Mouse (Mus musculus) kidney, embryonic 16.5 days (tissue): ENCODE data around the gene Dpagt1. TPM values are rescaled to one million over a fixed set of nuclear protein-coding genes. Genes with fewer than 3 reads are reported as not detected.
A peak's percentile ranks its signal among the peaks of the same experiment; 100 is the strongest.
"Not testable (repeated sequence)": the region's sequence is repeated elsewhere in the genome, so short reads cannot be mapped to it uniquely, and the experiment has no call there.

ENCODE experiments used
- ATAC-seq: fragments of 200-750 bp; cut with Nextera tagmentation; 2 replicates; pipeline ENCODE4 v1.8.0; 2017; ENCODE audit warnings: moderate TSS enrichment; ENCODE audit not compliant: low FRiP score, low TSS enrichment
- H3K27ac ChIP-seq: fragments of 300-500 bp; sonication (generic); 2 replicates; pipeline ENCODE4 v1.5.1; 2014; ENCODE audit warnings: low read length
- H3K27me3 ChIP-seq: fragments of 300-500 bp; sonication (generic); 2 replicates; pipeline ENCODE4 v1.6.1; 2014; ENCODE audit warnings: low read length, control low read depth, mixed read lengths; ENCODE audit not compliant: insufficient read depth
- H3K36me3 ChIP-seq: fragments of 300-500 bp; sonication (generic); 2 replicates; pipeline ENCODE4 v1.6.1; 2014; ENCODE audit warnings: low read length, control low read depth, mixed read lengths; ENCODE audit not compliant: insufficient read depth
- H3K4me1 ChIP-seq: fragments of 300-500 bp; sonication (generic); 2 replicates; pipeline ENCODE4 v1.6.1; 2014; ENCODE audit warnings: low read length, control low read depth, mixed read lengths; ENCODE audit not compliant: insufficient read depth
- H3K4me2 ChIP-seq: fragments of 300-500 bp; sonication (generic); replicated peaks from 2 replicates; pipeline ENCODE4 v1.6.1; 2014; ENCODE audit warnings: low read depth, low read length
- H3K4me3 ChIP-seq: fragments of 300-500 bp; sonication (generic); 2 replicates; pipeline ENCODE4 v1.5.1; 2014; ENCODE audit warnings: mild to moderate bottlenecking, low read length
- H3K9ac ChIP-seq: fragments of 300-500 bp; sonication (generic); replicated peaks from 2 replicates; pipeline ENCODE4 v1.6.1; 2014; ENCODE audit warnings: low read length
- H3K9me3 ChIP-seq: fragments of 300-500 bp; sonication (generic); 2 replicates; pipeline ENCODE4 v1.6.1; 2016; ENCODE audit warnings: low read length, control low read depth
- WGBS: fragments of 180-500 bp; shearing (Covaris S2); extraction: QIAGEN DNeasy Blood & Tissue Kit; methylation state at CpG from one replicate; pipeline ENCODE4 v1.1.7; 2014; 5-methylcytosine and 5-hydroxymethylcytosine counted together
- polyA plus RNA-seq: library from polyadenylated mRNA; unstranded; fragments of >200 nt; fragmentation: Nextera tagmentation; extraction: Ambion mirVana; gene quantifications from 2 replicates; pipeline ENCODE4 v1.2.1, GENCODE M21; 2015

Gene Dpagt1
- polyA plus RNA-seq, 1 experiment from 2014 or later, result 45.4 TPM

- whole genome bisulfite sequencing, result 26% methylated on average over 4 of the region's 4 CpGs
- Histone ChIP-seq H3K4me2 (peak overlapping the region; percentile 75), H3K9ac (peak overlapping the region; percentile 60), H3K36me3 (peaks cover 40% of the 10 kb centered on the region), H3K4me1 (peaks cover 15% of the 10 kb centered on the region), H3K4me3 (peak overlapping the region; percentile 99)
- H3K9me3 ChIP-seq, ATAC-seq, H3K27ac ChIP-seq, H3K27me3 ChIP-seq: not testable (repeated sequence)
Observed at GRCm38 (mm10) chr9:44336513-44336912, 10.7 kb downstream of the Dpagt1 start.

GRCm38 (mm10) chr9:44336964-44337363 lies 11.1 kb downstream of the Dpagt1 start:
- H3K27ac ChIP-seq, result no peak overlapping the region; the same call in 1 of the 2 replicates
- peaks cover 35% of the 10 kb centered on the region for H3K36me3 ChIP-seq
- WGBS, result 64% methylated on average over 3 of the region's 3 CpGs

GRCm38 (mm10) chr9:44337436-44338169 lies 11.8 kb downstream of the Dpagt1 start:
- WGBS, result 68% methylated on average over 9 of the region's 9 CpGs
- H3K4me3 ChIP-seq, result peak overlapping the region; percentile 99
- peaks cover 21% of the 10 kb centered on the region for H3K4me1 ChIP-seq
- peak overlapping the region; percentile 60; the same call in 1 of the 2 replicates for H3K9ac ChIP-seq
- no peak overlapping the region for H3K27ac ChIP-seq
- peaks cover 29% of the 10 kb centered on the region for H3K36me3 ChIP-seq
- H3K4me2 ChIP-seq, result peak overlapping the region; percentile 75
- H3K9me3 ChIP-seq, result no peaks in the 10 kb centered on the region
- no peaks in the 10 kb centered on the region for H3K27me3 ChIP-seq
- ATAC-seq, result no peak

More at GRCm38 (mm10) chr9:44336964-44337363, 11.1 kb downstream of the Dpagt1 start:
- H3K4me3 ChIP-seq, result peak overlapping the region; percentile 99
- no peak for ATAC-seq
- no peaks in the 10 kb centered on the region for H3K9me3 ChIP-seq
- H3K9ac ChIP-seq, result peak overlapping the region; percentile 60; the same call in 1 of the 2 replicates
- peak overlapping the region; percentile 75 for H3K4me2 ChIP-seq
- no peaks in the 10 kb centered on the region for H3K27me3 ChIP-seq
- H3K4me1 ChIP-seq, result peaks cover 15% of the 10 kb centered on the region

GRCm38 (mm10) chr9:44338574-44338973 lies 12.8 kb downstream of the Dpagt1 start:
- Histone ChIP-seq H3K4me1 (peaks cover 29% of the 10 kb centered on the region), H3K4me3 (no peak overlapping the region), H3K9ac (no peak overlapping the region), H3K27me3 (no peaks in the 10 kb centered on the region), H3K27ac (no peak overlapping the region), H3K9me3 (no peaks in the 10 kb centered on the region), H3K36me3 (peaks cover 19% of the 10 kb centered on the region), H3K4me2 (no peak overlapping the region)
- no peak for ATAC-seq
- 81% methylated on average over 5 of the region's 5 CpGs for WGBS

- Histone ChIP-seq H3K27me3 (no peaks in the 10 kb centered on the region), H3K36me3 (peaks cover 14% of the 10 kb centered on the region), H3K27ac (no peak overlapping the region), H3K9ac (no peak overlapping the region), H3K4me2 (no peak overlapping the region), H3K4me1 (peaks cover 29% of the 10 kb centered on the region), H3K9me3 (no peaks in the 10 kb centered on the region), H3K4me3 (no peak overlapping the region)
- no peak for ATAC-seq
- 89% methylated on average over 5 of the region's 5 CpGs for WGBS
Observed at GRCm38 (mm10) chr9:44341487-44341886, 15.7 kb downstream of the Dpagt1 start.

GRCm38 (mm10) chr9:44342173-44342572 lies 16.4 kb downstream of the Dpagt1 start:
- H3K27me3 ChIP-seq, result no peaks in the 10 kb centered on the region
- no peak overlapping the region for H3K27ac ChIP-seq
- no peak for ATAC-seq
- H3K9me3 ChIP-seq, result no peaks in the 10 kb centered on the region
- peak overlapping the region; percentile 71; the same call in 1 of the 2 replicates for H3K4me2 ChIP-seq
- WGBS, result 51% methylated on average over 3 of the region's 3 CpGs
- H3K4me3 ChIP-seq, result no peak overlapping the region
- peaks cover 12% of the 10 kb centered on the region for H3K36me3 ChIP-seq
- peaks cover 22% of the 10 kb centered on the region for H3K4me1 ChIP-seq
- peak overlapping the region; percentile 94 for H3K9ac ChIP-seq

GRCm38 (mm10) chr9:44342605-44343004 lies 16.8 kb downstream of the Dpagt1 start:
- Histone ChIP-seq H3K4me3 (peak overlapping the region; percentile 90; the same call in 1 of the 2 replicates), H3K4me1 (peaks cover 18% of the 10 kb centered on the region), H3K9me3 (no peaks in the 10 kb centered on the region), H3K27me3 (no peaks in the 10 kb centered on the region), H3K9ac (peak overlapping the region; percentile 94), H3K4me2 (peak overlapping the region; percentile 71), H3K36me3 (peaks cover 16% of the 10 kb centered on the region), H3K27ac (0 out of 2 replicates have a peak overlapping the region, but pooled peaks have one; percentile 99)
- WGBS, result 93% methylated on average over 1 of the region's 1 CpGs
- ATAC-seq, result no peak

GRCm38 (mm10) chr9:44343290-44343689 lies 17.5 kb downstream of the Dpagt1 start:
- Histone ChIP-seq H3K4me2 (peak overlapping the region; percentile 71), H3K27me3 (no peaks in the 10 kb centered on the region), H3K9ac (peak overlapping the region; percentile 94), H3K4me3 (peak overlapping the region; percentile 90), H3K36me3 (peaks cover 23% of the 10 kb centered on the region), H3K9me3 (no peaks in the 10 kb centered on the region), H3K4me1 (peaks cover 14% of the 10 kb centered on the region), H3K27ac (peak overlapping the region; percentile 99)
- 8% methylated on average over 6 of the region's 6 CpGs for WGBS
- ATAC-seq, result peak; percentile 37

- WGBS, result under 1% methylated on average over 39 of the region's 39 CpGs
- peak within 1 kb of the TSS; percentile 99 for H3K27ac ChIP-seq
- H3K27me3 ChIP-seq, result no peaks in the 10 kb centered on the region
- H3K4me3 ChIP-seq, result peak within 1 kb of the TSS; percentile 90
- peaks cover 14% of the 10 kb centered on the region for H3K4me1 ChIP-seq
- H3K9me3 ChIP-seq, result no peaks in the 10 kb centered on the region
- peak; percentile 97 for ATAC-seq
- H3K4me2 ChIP-seq, result peak within 1 kb of the TSS; percentile 71
- H3K9ac ChIP-seq, result peak within 1 kb of the TSS; percentile 94
- peaks cover 29% of the 10 kb centered on the region for H3K36me3 ChIP-seq
Observed at GRCm38 (mm10) chr9:44343781-44344421, 18.1 kb downstream of the Dpagt1 start, which contains the start of gene Hmbs. TSS of gene Hmbs (minus strand) at chr9:44344228.
